Mouse (Mus musculus): ENCODE results near the gene Cartpt. TPM values are rescaled to one million over a fixed set of nuclear protein-coding genes. Genes with fewer than 3 reads are reported as not detected.

The Cartpt gene
- polyA plus RNA-seq (2015; fragmentation: Nextera tagmentation; extraction: Ambion mirVana), result 0.69 and 0.84 TPM in 2 replicates

DNA sequence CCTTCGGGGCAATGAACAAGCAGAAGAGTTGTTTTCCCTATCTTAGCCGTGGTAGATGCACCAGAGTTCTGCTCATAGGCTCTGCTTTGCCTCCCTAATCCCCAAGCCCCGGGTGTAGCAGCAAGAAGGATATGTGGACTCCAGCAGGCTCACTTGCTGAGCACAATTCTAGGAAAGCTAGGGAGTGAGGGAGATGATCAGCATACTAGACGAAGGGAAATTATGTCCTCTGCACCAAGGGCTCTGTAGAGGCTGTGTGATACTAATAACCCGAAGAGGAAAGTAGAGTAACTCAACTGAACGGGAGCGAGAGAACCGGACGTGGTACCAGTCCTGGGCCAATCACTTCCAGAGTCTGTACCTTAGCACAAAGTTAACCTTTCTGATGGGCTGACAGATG, at the start of gene Cartpt:
Gene Cartpt (minus strand): TSS at position 127 of the 400 bp plus-strand sequence.
- ATAC-seq (ENCODE audit: insufficient number of reproducible peaks, insufficient read depth, low FRiP score, low TSS enrichment, low read depth), result no peak
- 43% methylated on average over 9 of the region's 9 CpGs for WGBS
- H3K4me1 ChIP-seq, result peaks cover 10% of the 10 kb centered on the region
- peaks cover 56% of the 10 kb centered on the region for H3K27me3 ChIP-seq
- H3K4me3 ChIP-seq, result peak within 1 kb of the TSS; percentile 29
- H3K27ac ChIP-seq, result no peak within 1 kb of the TSS
- H3K4me2 ChIP-seq, result peak within 1 kb of the TSS; percentile 54
- H3K9me3 ChIP-seq, result no peaks in the 10 kb centered on the region
- no peak within 1 kb of the TSS for H3K9ac ChIP-seq
- no peaks in the 10 kb centered on the region for H3K36me3 ChIP-seq

DNA sequence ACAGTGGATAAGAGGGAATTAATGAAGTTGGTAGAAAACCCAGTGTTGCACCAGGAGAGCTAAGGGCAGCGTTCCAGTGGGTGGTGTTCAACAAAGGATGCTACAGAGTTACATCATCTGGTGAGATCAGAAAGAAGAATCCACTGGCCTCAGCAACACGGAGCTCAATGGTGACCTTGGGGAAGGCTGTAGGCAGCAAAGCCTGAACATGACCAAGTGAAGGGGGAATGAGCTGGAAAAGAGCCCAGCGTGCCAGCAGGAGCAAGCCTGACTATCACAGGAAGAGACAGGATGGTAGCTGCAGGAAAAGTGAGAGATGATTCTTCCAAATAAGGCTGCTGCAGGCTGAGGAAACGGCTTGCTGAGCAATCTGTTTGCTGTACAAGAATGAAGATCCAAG, 46.5 kb upstream of the Cartpt start:
- WGBS, result 89% methylated on average over 4 of the region's 4 CpGs
- Histone ChIP-seq H3K4me3 (no peak overlapping the region), H3K36me3 (peaks cover 50% of the 10 kb centered on the region)

GRCm38 (mm10) chr13:99943525-99943924, 42.6 kb upstream of the Cartpt start:
- 90% methylated on average over 2 of the region's 2 CpGs for WGBS
- H3K4me1 ChIP-seq, result 0 out of 2 replicates have a peak, but pooled peaks cover 3% of the 10 kb centered on the region
- peaks cover 23% of the 10 kb centered on the region for H3K36me3 ChIP-seq
- no peak overlapping the region for H3K27ac ChIP-seq
- H3K4me2 ChIP-seq, result no peak overlapping the region
- H3K9ac ChIP-seq, result no peak overlapping the region
- H3K9me3 ChIP-seq, result no peaks in the 10 kb centered on the region
- ATAC-seq (ENCODE audit: insufficient number of reproducible peaks, insufficient read depth, low FRiP score, low TSS enrichment, low read depth), result no peak
- no peak overlapping the region for H3K4me3 ChIP-seq
- no peaks in the 10 kb centered on the region for H3K27me3 ChIP-seq

More for the DNA sequence above, 46.5 kb upstream of the Cartpt start:
- no peaks in the 10 kb centered on the region for H3K4me1 ChIP-seq
- H3K27me3 ChIP-seq, result no peaks in the 10 kb centered on the region
- no peak overlapping the region for H3K27ac ChIP-seq
- H3K9ac ChIP-seq, result no peak overlapping the region
- ATAC-seq (ENCODE audit: insufficient number of reproducible peaks, insufficient read depth, low FRiP score, low TSS enrichment, low read depth), result no peak
- no peak overlapping the region for H3K4me2 ChIP-seq
- H3K9me3 ChIP-seq, result no peaks in the 10 kb centered on the region

DNA sequence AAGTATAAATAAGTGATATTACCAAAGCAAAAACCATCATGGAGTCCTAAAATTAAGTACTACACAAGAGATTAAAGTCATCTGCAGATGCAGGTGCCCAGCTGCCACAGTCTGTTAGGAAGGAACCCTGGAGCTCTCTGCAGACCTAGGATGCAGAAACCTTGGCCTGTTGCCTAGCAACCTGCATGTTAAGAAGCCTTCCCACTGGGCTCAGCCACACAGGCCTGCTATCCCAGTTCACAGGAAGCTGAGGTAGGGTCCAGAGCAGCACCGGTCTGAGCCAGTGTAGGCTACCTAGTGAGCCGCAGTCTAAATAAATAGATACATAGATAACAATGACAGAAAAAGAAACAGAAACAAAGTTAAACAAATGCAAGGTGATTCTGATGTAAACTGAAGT, 39.7 kb upstream of the Cartpt start:
- H3K4me1 ChIP-seq, result 0 out of 2 replicates have a peak, but pooled peaks cover 8% of the 10 kb centered on the region
- 40% methylated on average over 2 of the region's 2 CpGs for WGBS
- H3K4me2 ChIP-seq, result no peak overlapping the region
- H3K27ac ChIP-seq, result no peak overlapping the region
- H3K4me3 ChIP-seq, result no peak overlapping the region
- no peaks in the 10 kb centered on the region for H3K27me3 ChIP-seq
- ATAC-seq (ENCODE audit: insufficient number of reproducible peaks, insufficient read depth, low FRiP score, low TSS enrichment, low read depth), result no peak
- H3K36me3 ChIP-seq, result 0 out of 2 replicates have a peak, but pooled peaks cover 12% of the 10 kb centered on the region
- H3K9ac ChIP-seq, result no peak overlapping the region
- no peaks in the 10 kb centered on the region for H3K9me3 ChIP-seq

- 69% methylated on average over 8 of the region's 8 CpGs for WGBS
- Histone ChIP-seq H3K27ac (no peak overlapping the region), H3K4me2 (no peak overlapping the region), H3K36me3 (0 out of 2 replicates have a peak, but pooled peaks cover 7% of the 10 kb centered on the region), H3K4me3 (no peak overlapping the region), H3K4me1 (0 out of 2 replicates have a peak, but pooled peaks cover 8% of the 10 kb centered on the region), H3K27me3 (no peaks in the 10 kb centered on the region), H3K9ac (no peak overlapping the region), H3K9me3 (no peaks in the 10 kb centered on the region)
- no peak for ATAC-seq (ENCODE audit: insufficient number of reproducible peaks, insufficient read depth, low FRiP score, low TSS enrichment, low read depth)
These were observed 38.4 kb upstream of the Cartpt start for GRCm38 (mm10) chr13:99939320-99939671.

DNA sequence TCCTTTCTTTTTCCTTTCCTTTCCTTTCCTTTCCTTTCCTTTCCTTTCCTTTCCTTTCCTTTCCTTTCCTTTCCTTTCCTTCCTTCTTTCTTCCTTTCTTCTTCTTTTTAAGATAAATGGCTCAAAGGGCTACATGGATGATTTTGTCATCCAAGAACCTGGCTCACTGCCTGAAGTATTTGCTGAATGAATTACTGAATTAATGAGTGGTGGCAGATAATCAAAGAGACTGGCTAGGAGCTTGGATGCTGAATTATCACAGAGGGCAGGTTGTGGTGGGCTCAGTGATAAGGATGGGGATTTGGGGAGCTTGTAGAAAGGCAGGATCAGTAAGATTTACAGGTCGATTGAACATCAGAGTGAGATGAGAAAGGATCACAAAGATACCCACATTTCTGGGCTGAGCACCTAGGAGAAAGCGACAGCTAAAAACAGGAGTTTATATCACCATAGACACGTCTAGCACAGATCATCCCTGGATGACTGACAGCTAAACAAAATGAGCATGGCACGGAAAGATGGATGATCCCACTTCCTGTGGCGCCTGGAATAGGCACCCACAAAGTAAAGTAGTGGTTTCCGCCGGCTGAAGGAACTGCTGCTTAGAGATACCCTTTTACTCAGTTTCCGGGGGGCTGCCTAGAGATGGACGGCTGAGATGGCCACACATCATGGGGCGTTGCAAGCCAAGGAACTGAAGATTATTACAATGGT, 37.9 kb upstream of the Cartpt start:
- Histone ChIP-seq H3K4me2 (no peak overlapping the region), H3K9ac (no peak overlapping the region), H3K27me3 (no peaks in the 10 kb centered on the region), H3K4me1 (0 out of 2 replicates have a peak, but pooled peaks cover 8% of the 10 kb centered on the region), H3K36me3 (0 out of 2 replicates have a peak, but pooled peaks cover 2% of the 10 kb centered on the region), H3K27ac (no peak overlapping the region), H3K9me3 (no peaks in the 10 kb centered on the region), H3K4me3 (no peak overlapping the region)
- 84% methylated on average over 10 of the region's 10 CpGs for WGBS
- ATAC-seq (ENCODE audit: insufficient number of reproducible peaks, insufficient read depth, low FRiP score, low TSS enrichment, low read depth), result no peak

DNA sequence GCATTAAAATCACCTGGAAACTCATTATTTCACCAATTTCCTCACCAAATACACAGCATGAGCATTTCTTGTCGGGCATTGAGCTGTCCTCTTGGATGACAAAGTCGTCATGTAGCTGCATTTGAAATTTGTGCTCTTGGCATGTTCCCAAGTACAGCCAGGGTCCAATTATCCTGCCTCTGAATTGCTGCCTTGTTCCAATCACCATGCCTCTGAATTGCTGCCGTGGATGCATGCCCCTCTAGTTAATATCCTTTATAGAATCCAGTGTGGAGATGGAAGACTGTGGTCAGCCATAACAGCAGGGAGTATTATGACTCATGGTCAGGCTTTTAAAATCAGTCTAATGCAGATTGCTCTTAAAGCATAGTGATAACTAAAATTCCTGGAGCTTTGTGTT, 36.9 kb upstream of the Cartpt start:
- no peaks in the 10 kb centered on the region for H3K36me3 ChIP-seq
- ATAC-seq (ENCODE audit: insufficient number of reproducible peaks, insufficient read depth, low FRiP score, low TSS enrichment, low read depth), result no peak
- no peaks in the 10 kb centered on the region for H3K9me3 ChIP-seq
- no peak overlapping the region for H3K4me2 ChIP-seq
- 0 out of 2 replicates have a peak, but pooled peaks cover 8% of the 10 kb centered on the region for H3K4me1 ChIP-seq
- no peak overlapping the region for H3K9ac ChIP-seq
- H3K27ac ChIP-seq, result no peak overlapping the region
- WGBS, result 34% methylated on average over 3 of the region's 3 CpGs
- H3K27me3 ChIP-seq, result no peaks in the 10 kb centered on the region
- no peak overlapping the region for H3K4me3 ChIP-seq

- H3K9ac ChIP-seq, result no peak overlapping the region
- no peaks in the 10 kb centered on the region for H3K9me3 ChIP-seq
- H3K4me2 ChIP-seq, result no peak overlapping the region
- no peak for ATAC-seq (ENCODE audit: insufficient number of reproducible peaks, insufficient read depth, low FRiP score, low TSS enrichment, low read depth)
- H3K4me3 ChIP-seq, result no peak overlapping the region
- no peak overlapping the region for H3K27ac ChIP-seq
- no peaks in the 10 kb centered on the region for H3K36me3 ChIP-seq
- WGBS, result 72% methylated on average over 1 of the region's 1 CpGs
- no peaks in the 10 kb centered on the region for H3K27me3 ChIP-seq
- no peaks in the 10 kb centered on the region for H3K4me1 ChIP-seq
These were observed 31.5 kb upstream of the Cartpt start for GRCm38 (mm10) chr13:99932406-99932805.

GRCm38 (mm10) chr13:99931502-99931901, 30.6 kb upstream of the Cartpt start:
- WGBS, result 73% methylated on average over 6 of the region's 6 CpGs
- Histone ChIP-seq H3K36me3 (no peaks in the 10 kb centered on the region), H3K9me3 (no peaks in the 10 kb centered on the region), H3K4me2 (no peak overlapping the region), H3K9ac (no peak overlapping the region), H3K27me3 (no peaks in the 10 kb centered on the region), H3K4me1 (no peaks in the 10 kb centered on the region), H3K4me3 (no peak overlapping the region), H3K27ac (no peak overlapping the region)
- ATAC-seq (ENCODE audit: insufficient number of reproducible peaks, insufficient read depth, low FRiP score, low TSS enrichment, low read depth), result no peak

- WGBS, result 73% methylated on average over 5 of the region's 5 CpGs
- H3K4me3 ChIP-seq, result no peak overlapping the region
- H3K9me3 ChIP-seq, result no peaks in the 10 kb centered on the region
- no peak overlapping the region for H3K9ac ChIP-seq
- H3K4me2 ChIP-seq, result no peak overlapping the region
- no peak overlapping the region for H3K27ac ChIP-seq
- no peaks in the 10 kb centered on the region for H3K27me3 ChIP-seq
- no peaks in the 10 kb centered on the region for H3K36me3 ChIP-seq
- no peak for ATAC-seq (ENCODE audit: insufficient number of reproducible peaks, insufficient read depth, low FRiP score, low TSS enrichment, low read depth)
- no peaks in the 10 kb centered on the region for H3K4me1 ChIP-seq
These were observed 25.4 kb upstream of the Cartpt start for GRCm38 (mm10) chr13:99926249-99926648.

- H3K4me1 ChIP-seq, result peaks cover 7% of the 10 kb centered on the region
- no peak for ATAC-seq (ENCODE audit: insufficient number of reproducible peaks, insufficient read depth, low FRiP score, low TSS enrichment, low read depth)
- WGBS, result 83% methylated on average over 5 of the region's 5 CpGs
These were observed 14.7 kb upstream of the Cartpt start for GRCm38 (mm10) chr13:99915632-99916031.

GRCm38 (mm10) chr13:99900557-99900892, 366 bp downstream of the Cartpt start:
- no peaks in the 10 kb centered on the region for H3K36me3 ChIP-seq
- under 1% methylated on average over 30 of the region's 30 CpGs for WGBS
- peaks cover 56% of the 10 kb centered on the region for H3K27me3 ChIP-seq
- H3K27ac ChIP-seq, result no peak overlapping the region
- H3K4me3 ChIP-seq, result peak overlapping the region; percentile 29
- H3K4me1 ChIP-seq, result peaks cover 10% of the 10 kb centered on the region
- no peaks in the 10 kb centered on the region for H3K9me3 ChIP-seq
- no peak overlapping the region for H3K9ac ChIP-seq
- peak overlapping the region; percentile 54 for H3K4me2 ChIP-seq
- ATAC-seq (ENCODE audit: insufficient number of reproducible peaks, insufficient read depth, low FRiP score, low TSS enrichment, low read depth), result no peak

More at GRCm38 (mm10) chr13:99915632-99916031, 14.7 kb upstream of the Cartpt start:
- H3K9me3 ChIP-seq, result no peaks in the 10 kb centered on the region
- H3K4me2 ChIP-seq, result no peak overlapping the region
- no peak overlapping the region for H3K9ac ChIP-seq
- no peak overlapping the region for H3K27ac ChIP-seq
- no peaks in the 10 kb centered on the region for H3K36me3 ChIP-seq
- no peaks in the 10 kb centered on the region for H3K27me3 ChIP-seq
- no peak overlapping the region for H3K4me3 ChIP-seq

Measured in embryonic facial prominence, embryonic 13.5 days (tissue).